Mouse (Mus musculus) lung, adult 2 months (tissue): ENCODE data around the gene Plcd3.

ENCODE experiments used
- CTCF ChIP-seq: fragments of 200-500 bp; IDR thresholded peaks from 2 replicates; pipeline ENCODE4 v1.5.1; 2011; ENCODE audit warnings: mild to moderate bottlenecking, low read length, control low read depth; ENCODE audit not compliant: insufficient read depth
- POLR2A ChIP-seq: fragments of 200-500 bp; IDR thresholded peaks from 2 replicates; pipeline ENCODE4 v1.6.1; 2011; ENCODE audit warnings: low read depth, mild to moderate bottlenecking, control low read depth, low read length, borderline replicate concordance; ENCODE audit errors: extremely low read depth

GRCm38 (mm10) chr11:103105180-103105725 is 3.8 kb upstream of the Plcd3 start:
- TF ChIP-seq POLR2A: no peak
- no peak for TF ChIP-seq CTCF
